In genomic region chr1:132233566-132233965, GRCm38 (mm10) we compare ENCODE assay signal across 10 mouse cellular contexts. TPM values are rescaled to one million over a fixed set of nuclear protein-coding genes. Genes with fewer than 3 reads are reported as not detected.
DNase-seq lines count a peak whose midpoint lies in the region; ATAC-seq and TF ChIP-seq lines count a peak whose summit lies in the region.
"Had no signal": no experiment of that assay in that cellular context is flagged by ENCODE, and none has a peak within 500 bp of the region (broad histone marks: within the 10 kb centered on the region; RNA-seq: fewer than 3 reads in every experiment).

No protein-coding gene starts in this region.

- H3K27ac ChIP-seq in kidney, adult 2 months (ENCODE audit: insufficient read depth, low read depth, low read length) = no peak overlapping the region
- H3K27ac ChIP-seq in kidney, embryonic 15.5 days = no peak overlapping the region
- no peak overlapping the region for H3K27ac ChIP-seq in small intestine, adult 2 months (ENCODE audit: insufficient read depth, low read depth, low read length)
- H3K27ac ChIP-seq: embryonic facial prominence, embryonic 13.5 days had no signal

- no peak for ATAC-seq in CD4-positive, CD25-positive, alpha-beta regulatory T cell, adult 4 months
- no peak for ATAC-seq in kidney, embryonic 15.5 days (replicated peaks; ENCODE audit: low FRiP score)

- H3K4me1 ChIP-seq in kidney, adult 2 months (ENCODE audit: control insufficient read depth, insufficient read depth, low read length) = no peaks in the 10 kb centered on the region
- H3K4me1 ChIP-seq in kidney, embryonic 15.5 days = peaks cover 14% of the 10 kb centered on the region
- H3K4me1 ChIP-seq in small intestine, adult 2 months (ENCODE audit: control insufficient read depth, insufficient read depth, insufficient read length, low read length) = no peaks in the 10 kb centered on the region
- H3K4me1 ChIP-seq: embryonic facial prominence, embryonic 13.5 days had no signal

- no peaks in the 10 kb centered on the region for H3K36me3 ChIP-seq in kidney, adult 2 months (ENCODE audit: control insufficient read depth, insufficient read depth, low read length)
- H3K36me3 ChIP-seq in kidney, embryonic 15.5 days = no peaks in the 10 kb centered on the region
- H3K36me3 ChIP-seq in small intestine, adult 2 months (ENCODE audit: control insufficient read depth, insufficient read depth, low read length) = no peaks in the 10 kb centered on the region
- H3K36me3 ChIP-seq: embryonic facial prominence, embryonic 13.5 days had no signal

- no peak overlapping the region for H3K4me3 ChIP-seq in kidney, adult 2 months (ENCODE audit: insufficient read depth, low read depth, low read length)
- H3K4me3 ChIP-seq in kidney, embryonic 15.5 days (replicated peaks) = no peak overlapping the region
- no peak overlapping the region for H3K4me3 ChIP-seq in small intestine, adult 2 months (ENCODE audit: low read depth, low read length)
- H3K4me3 ChIP-seq: embryonic facial prominence, embryonic 13.5 days; megakaryocyte, embryonic 14.5 days had no signal

- no peak for TF ChIP-seq POLR2A in kidney, adult 2 months (IDR thresholded peaks at IDR 0.05; ENCODE audit: low read depth, low read length)
- no peak for TF ChIP-seq POLR2A in small intestine, adult 2 months (IDR thresholded peaks at IDR 0.05; ENCODE audit: low read depth, low read length)

- H3K4me2 ChIP-seq in kidney, embryonic 15.5 days = no peak overlapping the region
- H3K4me2 ChIP-seq: embryonic facial prominence, embryonic 13.5 days had no signal

- TF ChIP-seq CTCF in kidney, adult 2 months (conservative IDR thresholded peaks at IDR 0.05; ENCODE audit: insufficient read depth, insufficient read length, low read depth, low read length) = peak; percentile 49; the same call in 1 of the 2 replicates
- TF ChIP-seq CTCF in small intestine, adult 2 months (IDR thresholded peaks at IDR 0.05; ENCODE audit: extremely low read depth, insufficient read length, insufficient replicate concordance, low read depth, low read length) = peak; percentile 48; the same call in 1 of the 2 replicates

- 30% methylated on average over 12 of the region's 12 CpGs for WGBS in kidney, adult 2 months
- 26% methylated on average over 12 of the region's 12 CpGs for WGBS in kidney, embryonic 15.5 days
- WGBS in large intestine, adult 2 months = 19% methylated on average over 12 of the region's 12 CpGs
- 19% methylated on average over 12 of the region's 12 CpGs for WGBS in small intestine, adult 2 months

- no peak overlapping the region for H3K9ac ChIP-seq in kidney, embryonic 15.5 days
- H3K9ac ChIP-seq: embryonic facial prominence, embryonic 13.5 days had no signal

- H3K27me3 ChIP-seq in kidney, adult 2 months (replicated peaks; ENCODE audit: control insufficient read depth, insufficient read depth, low read length) = no peaks in the 10 kb centered on the region; the same call in 1 of the 2 replicates
- H3K27me3 ChIP-seq in kidney, embryonic 15.5 days = peaks cover 15% of the 10 kb centered on the region
- H3K27me3 ChIP-seq in small intestine, adult 2 months (ENCODE audit: control insufficient read depth, insufficient read depth, low read length) = no peaks in the 10 kb centered on the region

- peak; percentile 12 for DNase-seq in CD4-positive, CD25-positive, alpha-beta regulatory T cell, adult 2 months (ENCODE audit: low read depth, low spot score)
- DNase-seq in kidney, adult 2 months = peak; percentile 38
- peak; percentile 72 for DNase-seq in embryo, embryonic 10.5 days (ENCODE audit: low spot score)
- peak; percentile 2 for DNase-seq in large intestine, adult 2 months (ENCODE audit: low read depth, low spot score)
- DNase-seq in right cerebral cortex, adult 2 months (ENCODE audit: low spot score in 2 of 2) = no peak

- H3K9me3 ChIP-seq in kidney, embryonic 15.5 days (replicated peaks) = no peaks in the 10 kb centered on the region
- H3K9me3 ChIP-seq: embryonic facial prominence, embryonic 13.5 days; megakaryocyte, embryonic 14.5 days had no signal

RNA-seq across cellular contexts. Expression of gene Gm10188, which starts 4.0 kb away (rescaled TPM):
- polyA plus RNA-seq in CD4-positive, CD25-positive, alpha-beta regulatory T cell, adult 4 months (2017; shearing (Covaris generic)) = not detected
- not detected in 2 replicates for polyA plus RNA-seq in kidney, adult 2 months (2012; rRNA removed)
- not detected in 2 replicates for polyA plus RNA-seq in kidney, embryonic 15.5 days (2015; fragmentation: Nextera tagmentation; extraction: Ambion mirVana)
- not detected in 2 replicates for polyA plus RNA-seq in large intestine, adult 2 months (2012; rRNA removed)
- not detected in 2 replicates for polyA plus RNA-seq in small intestine, adult 2 months (2012; rRNA removed)
- polyA plus RNA-seq: embryonic facial prominence, embryonic 13.5 days had no signal

RNA-seq across cellular contexts. Expression of gene AC124108.1, which starts 42.3 kb away (rescaled TPM):
- not detected for polyA plus RNA-seq in CD4-positive, CD25-positive, alpha-beta regulatory T cell, adult 4 months (2017; shearing (Covaris generic))
- not detected in 2 replicates for polyA plus RNA-seq in kidney, adult 2 months (2012; rRNA removed)
- 0.05 TPM in 2 replicates for polyA plus RNA-seq in kidney, embryonic 15.5 days (2015; fragmentation: Nextera tagmentation; extraction: Ambion mirVana)
- 0.01 TPM in 1 of 2 replicates, not detected in the other for polyA plus RNA-seq in large intestine, adult 2 months (2012; rRNA removed)
- polyA plus RNA-seq in small intestine, adult 2 months (2012; rRNA removed) = not detected in 2 replicates

RNA-seq across cellular contexts. Expression of gene Lemd1, which starts 42.3 kb away (rescaled TPM):
- polyA plus RNA-seq in CD4-positive, CD25-positive, alpha-beta regulatory T cell, adult 4 months (2017; shearing (Covaris generic)) = not detected
- polyA plus RNA-seq in kidney, adult 2 months (2012; rRNA removed) = not detected in 2 replicates
- polyA plus RNA-seq in kidney, embryonic 15.5 days (2015; fragmentation: Nextera tagmentation; extraction: Ambion mirVana) = 0.31 and 0.51 TPM in 2 replicates
- 0.17 TPM in 1 of 2 replicates, not detected in the other for polyA plus RNA-seq in large intestine, adult 2 months (2012; rRNA removed)
- polyA plus RNA-seq in small intestine, adult 2 months (2012; rRNA removed) = 0.09 and 0.10 TPM in 2 replicates

Comparison
In these comparisons a context has a peak if more than half of its experiments do, and no peak if none do; other contexts are left out.
1. DNase-seq: peak in CD4-positive, CD25-positive, alpha-beta regulatory T cell, adult 2 months (single experiment), kidney, adult 2 months (single experiment), embryo, embryonic 10.5 days (single experiment) and large intestine, adult 2 months (single experiment); none in right cerebral cortex, adult 2 months (0 of 2).